Mouse (Mus musculus) thymus, postnatal 25 days (tissue): ENCODE measurements at regions not wholly inside any gene's neighbourhood (a gene's known extent, or its start where the extent isn't known, plus 50 kb on each side); places are given as distances from the start of the nearest gene placed in this dataset.
"Not testable (repeated sequence)": the region's sequence is repeated elsewhere in the genome, so short reads cannot be mapped to it uniquely, and the experiment has no call there.

Experiments
- DNase-seq: peaks from one replicate; pipeline ENCODE4 v3.0.0; 2022

GRCm38 (mm10) chr14:53283350-53284141 is 788.0 kb upstream of the Olfr1507 start:
- DNase-seq, result not testable (repeated sequence)

- DNase-seq, result not testable (repeated sequence)
These were observed 777.7 kb upstream of the Olfr1507 start for GRCm38 (mm10) chr14:53273218-53273617.

GRCm38 (mm10) chr14:53267693-53268092 is 772.1 kb upstream of the Olfr1507 start:
- DNase-seq, result peak; percentile 10

GRCm38 (mm10) chr14:53255962-53256361 is 760.4 kb upstream of the Olfr1507 start:
- DNase-seq, result peak; percentile 3

- DNase-seq, result not testable (repeated sequence)
These were observed 757.9 kb upstream of the Olfr1507 start for GRCm38 (mm10) chr14:53253470-53253869.

GRCm38 (mm10) chr14:53231142-53231541 is 735.6 kb upstream of the Olfr1507 start:
- not testable (repeated sequence) for DNase-seq

- DNase-seq, result not testable (repeated sequence)
These were observed 729.2 kb upstream of the Olfr1507 start for GRCm38 (mm10) chr14:53224789-53225188.

GRCm38 (mm10) chr14:53210554-53210953 is 715.0 kb upstream of the Olfr1507 start:
- DNase-seq, result not testable (repeated sequence)

GRCm38 (mm10) chr14:53209258-53209657 is 713.7 kb upstream of the Olfr1507 start:
- not testable (repeated sequence) for DNase-seq

GRCm38 (mm10) chr14:53190931-53191330 is 695.4 kb upstream of the Olfr1507 start:
- DNase-seq, result not testable (repeated sequence)

GRCm38 (mm10) chr14:53174099-53174498 is 678.5 kb upstream of the Olfr1507 start:
- DNase-seq, result not testable (repeated sequence)

- not testable (repeated sequence) for DNase-seq
These were observed 670.8 kb upstream of the Olfr1507 start for GRCm38 (mm10) chr14:53166327-53166726.

- DNase-seq, result not testable (repeated sequence)
These were observed 663.5 kb upstream of the Olfr1507 start for GRCm38 (mm10) chr14:53159012-53159411.

GRCm38 (mm10) chr14:53134783-53135182 is 639.2 kb upstream of the Olfr1507 start:
- peak; percentile 61 for DNase-seq

- DNase-seq, result peak; percentile 69
These were observed 636.8 kb upstream of the Olfr1507 start for GRCm38 (mm10) chr14:53132390-53132789.

GRCm38 (mm10) chr14:53121704-53122103 is 626.2 kb upstream of the Olfr1507 start:
- DNase-seq, result peak; percentile 70

- DNase-seq, result not testable (repeated sequence)
These were observed 614.2 kb upstream of the Olfr1507 start for GRCm38 (mm10) chr14:53109732-53110131.

- DNase-seq, result peak; percentile 22
These were observed 605.8 kb upstream of the Olfr1507 start for GRCm38 (mm10) chr14:53101362-53101761.

- not testable (repeated sequence) for DNase-seq
These were observed 595.4 kb upstream of the Olfr1507 start for GRCm38 (mm10) chr14:53090921-53091320.

GRCm38 (mm10) chr14:53081853-53082252 is 586.3 kb upstream of the Olfr1507 start:
- DNase-seq, result not testable (repeated sequence)

GRCm38 (mm10) chr14:53081024-53081711 is 585.6 kb upstream of the Olfr1507 start:
- DNase-seq, result not testable (repeated sequence)

GRCm38 (mm10) chr14:53080556-53080955 is 585.0 kb upstream of the Olfr1507 start:
- DNase-seq, result peak; percentile 42

- not testable (repeated sequence) for DNase-seq
These were observed 580.4 kb upstream of the Olfr1507 start for GRCm38 (mm10) chr14:53075937-53076336.

- peak; percentile 44 for DNase-seq
These were observed 577.6 kb upstream of the Olfr1507 start for GRCm38 (mm10) chr14:53073126-53073525.
